Mouse (Mus musculus) neural tube, embryonic 15.5 days (tissue): Measurements from ENCODE around the gene Tada1. TPM values are rescaled to one million over a fixed set of nuclear protein-coding genes. Genes with fewer than 3 reads are reported as not detected.

Experiments
- ATAC-seq: fragments of 200-750 bp; cut with Nextera tagmentation; 2 replicates; pipeline ENCODE4 v1.8.0; 2017; ENCODE audit warnings: mild to moderate bottlenecking, moderate TSS enrichment, moderate library complexity; ENCODE audit not compliant: low FRiP score
- H3K27ac ChIP-seq: fragments of 300-500 bp; sonication (generic); replicated peaks from 2 replicates; pipeline ENCODE4 v1.5.1; 2015; ENCODE audit warnings: mild to moderate bottlenecking, inconsistent platforms
- H3K27me3 ChIP-seq: fragments of 300-500 bp; sonication (generic); replicated peaks from 2 replicates; pipeline ENCODE4 v1.6.1; 2015; ENCODE audit warnings: inconsistent platforms
- H3K36me3 ChIP-seq: fragments of 300-500 bp; sonication (generic); 2 replicates; pipeline ENCODE4 v1.6.1; 2015; ENCODE audit warnings: inconsistent platforms
- H3K4me1 ChIP-seq: fragments of 300-500 bp; sonication (generic); 2 replicates; pipeline ENCODE4 v1.6.1; 2015; ENCODE audit warnings: inconsistent platforms
- H3K4me2 ChIP-seq: fragments of 300-500 bp; sonication (generic); 2 replicates; pipeline ENCODE4 v1.6.1; 2015; ENCODE audit warnings: inconsistent platforms, mild to moderate bottlenecking, moderate library complexity
- H3K4me3 ChIP-seq: fragments of 300-500 bp; sonication (generic); replicated peaks from 2 replicates; pipeline ENCODE4 v1.5.1; 2015; ENCODE audit warnings: mild to moderate bottlenecking, inconsistent platforms
- H3K9ac ChIP-seq: fragments of 300-500 bp; sonication (generic); replicated peaks from 2 replicates; pipeline ENCODE4 v1.6.1; 2015; ENCODE audit warnings: mild to moderate bottlenecking, inconsistent platforms
- H3K9me3 ChIP-seq: fragments of 300-500 bp; sonication (generic); replicated peaks from 2 replicates; pipeline ENCODE4 v1.6.1; 2016; ENCODE audit warnings: inconsistent platforms
- WGBS: fragments of 180-500 bp; shearing (Covaris S2); methylation state at CpG from one replicate; pipeline ENCODE4 v1.1.7; 2015; ENCODE audit warnings: mixed read lengths; 5-methylcytosine and 5-hydroxymethylcytosine counted together
- polyA plus RNA-seq: library from polyadenylated mRNA; unstranded; fragments of >200 nt; fragmentation: Nextera tagmentation; extraction: Ambion mirVana; gene quantifications from 2 replicates; pipeline ENCODE4 v1.2.1, GENCODE M21; 2015

Gene Tada1
- polyA plus RNA-seq, 1 experiment from 2014 or later = 72.4 TPM

DNA sequence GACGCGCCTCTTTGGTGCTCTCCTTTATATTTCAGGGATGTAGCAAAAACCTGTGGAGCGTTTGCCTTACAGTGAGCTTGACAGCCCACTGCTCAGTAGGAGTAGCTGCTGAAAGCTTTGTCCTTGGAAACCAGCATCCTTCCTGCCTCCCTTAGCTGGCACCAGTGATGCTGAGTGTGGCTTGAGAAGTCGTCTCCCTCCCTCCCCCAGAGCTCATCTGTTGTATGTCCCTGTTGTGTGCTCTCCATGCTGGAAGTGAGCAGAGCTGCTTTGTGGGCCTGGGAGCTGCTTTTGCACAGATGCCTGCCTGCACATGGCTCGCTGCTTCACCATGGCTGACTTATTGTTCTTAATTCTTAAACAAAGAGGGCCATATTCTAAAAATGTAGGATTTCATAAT is 6.5 kb downstream of the Tada1 start:
- Histone ChIP-seq H3K4me2 (no peak overlapping the region), H3K27me3 (no peaks in the 10 kb centered on the region), H3K27ac (no peak overlapping the region), H3K9me3 (no peaks in the 10 kb centered on the region), H3K36me3 (peaks cover 75% of the 10 kb centered on the region), H3K9ac (no peak overlapping the region), H3K4me3 (no peak overlapping the region), H3K4me1 (peaks cover 16% of the 10 kb centered on the region)
- ATAC-seq = no peak
- WGBS = 86% methylated on average over 5 of the region's 5 CpGs

DNA sequence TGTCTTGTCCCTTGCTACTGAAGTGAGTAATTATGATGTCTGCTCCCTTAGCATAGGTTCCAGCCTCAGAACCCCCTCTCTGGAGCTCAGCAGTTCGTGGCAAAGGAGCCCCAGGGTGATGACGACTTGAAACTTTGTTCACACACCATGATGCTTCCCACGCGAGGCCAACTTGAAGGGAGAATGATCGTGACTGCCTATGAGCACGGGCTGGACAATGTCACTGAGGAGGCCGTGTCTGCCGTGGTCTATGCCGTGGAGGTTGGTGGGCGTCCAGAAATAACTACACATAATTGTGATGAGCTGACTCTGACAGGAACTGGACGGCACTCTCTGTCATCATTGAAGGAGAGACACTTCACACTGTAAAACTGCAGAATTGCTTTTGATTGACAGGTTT is 9.6 kb downstream of the Tada1 start:
- H3K4me2 ChIP-seq = no peak overlapping the region
- ATAC-seq = no peak
- peaks cover 93% of the 10 kb centered on the region for H3K36me3 ChIP-seq
- WGBS = 97% methylated on average over 11 of the region's 11 CpGs
- H3K9ac ChIP-seq = no peak overlapping the region
- no peaks in the 10 kb centered on the region for H3K9me3 ChIP-seq
- no peaks in the 10 kb centered on the region for H3K27me3 ChIP-seq
- no peak overlapping the region for H3K4me3 ChIP-seq
- H3K4me1 ChIP-seq = no peaks in the 10 kb centered on the region
- H3K27ac ChIP-seq = no peak overlapping the region

DNA sequence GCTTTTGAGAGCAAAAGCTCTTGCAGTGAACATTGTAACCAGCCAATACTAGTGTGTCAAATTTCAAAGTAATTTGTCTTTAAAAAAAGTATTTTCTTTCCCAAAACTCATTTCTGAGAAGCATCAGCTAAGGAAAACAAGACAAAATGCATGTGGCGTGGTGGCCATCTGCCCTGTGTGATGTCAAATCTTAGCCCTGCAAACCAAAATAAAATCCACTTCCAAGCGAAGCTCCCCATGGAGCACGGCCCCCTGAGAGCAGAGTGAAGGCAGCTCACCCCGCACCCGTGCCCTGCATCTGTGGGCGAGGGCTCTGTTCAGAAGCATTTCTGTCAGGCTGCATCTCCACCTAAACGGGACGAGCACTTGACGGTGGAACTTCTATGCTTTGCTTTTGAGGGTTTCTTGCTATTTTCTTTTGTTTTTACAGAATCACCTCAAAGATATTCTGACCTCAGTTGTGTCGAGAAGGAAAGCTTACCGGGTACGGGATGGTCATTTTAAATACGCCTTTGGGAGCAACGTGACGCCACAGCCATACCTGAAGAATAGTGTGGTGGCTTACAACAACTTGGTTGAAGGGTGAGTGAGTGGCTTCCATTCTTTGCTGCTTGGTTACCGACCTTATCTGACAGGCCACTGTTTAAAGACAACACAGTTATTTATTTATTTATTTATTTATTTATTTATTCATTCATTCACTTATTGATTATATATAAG is 10.7 kb downstream of the Tada1 start:
- Histone ChIP-seq H3K9me3 (no peaks in the 10 kb centered on the region), H3K4me3 (no peak overlapping the region), H3K27me3 (no peaks in the 10 kb centered on the region), H3K36me3 (peaks cover 93% of the 10 kb centered on the region), H3K4me2 (no peak overlapping the region), H3K9ac (no peak overlapping the region), H3K4me1 (no peaks in the 10 kb centered on the region), H3K27ac (no peak overlapping the region)
- no peak for ATAC-seq
- 91% methylated on average over 16 of the region's 16 CpGs for WGBS

DNA sequence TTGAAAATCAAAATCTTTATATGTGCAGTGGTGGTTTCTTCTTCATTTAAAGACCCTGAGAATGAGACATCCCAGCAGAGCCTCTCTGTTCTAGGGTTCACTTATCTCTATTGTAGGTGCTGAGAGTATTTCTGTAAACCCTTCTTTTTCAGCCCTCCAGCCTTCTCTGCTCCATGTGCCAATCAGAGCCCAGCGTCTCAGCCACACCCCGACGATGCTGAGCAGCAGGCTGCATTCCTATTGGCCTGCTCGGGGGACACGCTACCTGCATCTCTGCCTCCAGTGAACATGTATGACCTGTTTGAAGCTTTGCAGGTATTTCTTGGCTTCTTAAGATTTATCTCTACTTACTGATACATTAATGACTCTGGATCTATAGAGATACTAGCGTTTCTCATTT is 12.8 kb downstream of the Tada1 start:
- ATAC-seq = no peak
- Histone ChIP-seq H3K4me1 (no peaks in the 10 kb centered on the region), H3K36me3 (peaks cover 87% of the 10 kb centered on the region), H3K9ac (no peak overlapping the region), H3K9me3 (no peaks in the 10 kb centered on the region), H3K4me2 (no peak overlapping the region), H3K27ac (no peak overlapping the region), H3K4me3 (no peak overlapping the region), H3K27me3 (no peaks in the 10 kb centered on the region)
- WGBS = 91% methylated on average over 6 of the region's 6 CpGs

DNA sequence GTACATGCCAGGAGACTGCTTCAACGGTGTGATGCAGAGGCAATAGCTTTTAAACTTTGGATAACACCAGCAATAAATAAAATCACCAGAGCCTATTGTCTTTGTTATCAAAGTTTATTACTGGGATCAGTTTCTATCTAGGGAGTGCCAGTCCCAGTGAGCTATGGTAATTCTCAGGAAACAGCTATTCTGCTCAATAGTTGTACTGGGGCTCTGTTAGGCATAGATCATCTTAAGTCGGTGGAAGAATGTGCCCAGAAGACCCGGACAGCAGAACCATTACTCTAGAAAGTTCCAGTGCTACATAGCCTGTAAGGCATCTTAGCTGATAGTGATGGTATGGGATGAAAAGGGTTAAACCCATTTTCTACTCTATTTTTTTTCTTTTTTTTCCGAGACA is 15.9 kb downstream of the Tada1 start:
- WGBS = 62% methylated on average over 4 of the region's 4 CpGs
- Histone ChIP-seq H3K27ac (no peak overlapping the region), H3K4me1 (no peaks in the 10 kb centered on the region), H3K4me3 (no peak overlapping the region), H3K27me3 (no peaks in the 10 kb centered on the region), H3K9me3 (no peaks in the 10 kb centered on the region), H3K4me2 (no peak overlapping the region), H3K9ac (no peak overlapping the region), H3K36me3 (peaks cover 83% of the 10 kb centered on the region)
- ATAC-seq = no peak

DNA sequence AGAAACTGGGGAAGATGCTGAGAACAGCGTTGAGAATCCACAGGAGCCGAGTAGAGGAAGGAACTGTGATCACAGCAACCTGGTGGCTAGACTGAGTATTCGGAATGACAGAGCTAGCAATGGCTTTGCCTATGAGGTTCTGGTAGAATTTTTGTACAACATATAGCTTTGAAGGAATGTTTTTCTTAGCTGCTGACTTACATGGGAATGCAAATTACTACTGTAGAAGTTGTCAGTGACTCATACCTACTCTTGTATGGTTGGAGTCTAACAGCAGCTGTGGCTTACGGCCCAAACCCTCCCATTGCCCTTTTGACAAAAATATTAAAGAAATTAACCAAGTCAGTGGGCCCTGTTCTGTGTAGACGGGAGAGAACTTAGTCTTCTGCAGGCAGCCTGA is 16.8 kb downstream of the Tada1 start:
- 89% methylated on average over 5 of the region's 5 CpGs for WGBS
- Histone ChIP-seq H3K27ac (no peak overlapping the region), H3K4me1 (no peaks in the 10 kb centered on the region), H3K4me2 (no peak overlapping the region), H3K27me3 (no peaks in the 10 kb centered on the region), H3K36me3 (peaks cover 82% of the 10 kb centered on the region), H3K4me3 (no peak overlapping the region), H3K9ac (no peak overlapping the region), H3K9me3 (no peaks in the 10 kb centered on the region)
- no peak for ATAC-seq

DNA sequence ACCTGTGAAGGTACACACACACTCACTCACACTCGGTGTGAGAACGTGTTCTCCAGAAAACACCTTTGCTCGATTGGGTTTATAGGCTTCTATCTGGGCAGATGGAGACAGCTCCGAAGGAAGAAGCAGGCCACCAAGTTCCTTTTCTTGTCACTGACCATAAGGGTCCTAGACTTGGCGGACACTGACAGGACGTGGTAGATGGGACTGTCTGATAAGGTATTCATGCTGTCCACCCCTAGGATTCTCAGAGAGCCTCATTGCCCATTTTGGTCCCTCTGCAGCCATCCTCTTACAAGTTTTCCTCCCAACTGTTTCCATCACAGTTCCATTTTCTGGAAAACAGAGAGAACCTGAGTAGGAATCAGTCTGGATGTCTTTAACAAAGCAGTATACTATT is 17.5 kb downstream of the Tada1 start:
- no peak overlapping the region for H3K4me2 ChIP-seq
- peaks cover 80% of the 10 kb centered on the region for H3K36me3 ChIP-seq
- no peaks in the 10 kb centered on the region for H3K9me3 ChIP-seq
- H3K4me3 ChIP-seq = no peak overlapping the region
- H3K4me1 ChIP-seq = peaks cover 1% of the 10 kb centered on the region; the same call in 1 of the 2 replicates
- H3K27ac ChIP-seq = no peak overlapping the region
- ATAC-seq = no peak
- 95% methylated on average over 6 of the region's 6 CpGs for WGBS
- H3K27me3 ChIP-seq = no peaks in the 10 kb centered on the region
- no peak overlapping the region for H3K9ac ChIP-seq

DNA sequence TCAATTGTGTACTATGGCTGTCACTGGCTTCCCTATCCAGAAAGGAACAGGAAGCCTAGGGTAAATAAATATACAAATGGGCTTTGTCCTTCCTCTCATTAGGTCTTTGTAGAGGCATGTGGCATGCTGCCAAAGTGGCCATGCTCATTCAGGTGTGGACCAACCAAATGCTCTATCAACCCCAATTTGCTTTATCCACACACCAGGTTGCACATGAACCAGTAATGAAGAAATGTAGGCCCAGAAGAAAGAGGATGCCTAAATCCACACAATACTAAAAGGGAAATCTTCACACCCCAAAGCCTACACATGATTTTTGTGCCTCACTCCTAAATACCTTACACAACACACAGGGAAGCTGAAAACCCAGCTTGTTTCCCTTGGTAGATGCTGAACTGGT is 22.6 kb downstream of the Tada1 start:
- Histone ChIP-seq H3K9ac (no peak overlapping the region), H3K4me1 (peaks cover 8% of the 10 kb centered on the region; the same call in 1 of the 2 replicates), H3K4me3 (no peak overlapping the region), H3K4me2 (no peak overlapping the region), H3K27ac (no peak overlapping the region), H3K9me3 (no peaks in the 10 kb centered on the region), H3K27me3 (no peaks in the 10 kb centered on the region), H3K36me3 (peaks cover 79% of the 10 kb centered on the region)
- ATAC-seq = no peak

DNA sequence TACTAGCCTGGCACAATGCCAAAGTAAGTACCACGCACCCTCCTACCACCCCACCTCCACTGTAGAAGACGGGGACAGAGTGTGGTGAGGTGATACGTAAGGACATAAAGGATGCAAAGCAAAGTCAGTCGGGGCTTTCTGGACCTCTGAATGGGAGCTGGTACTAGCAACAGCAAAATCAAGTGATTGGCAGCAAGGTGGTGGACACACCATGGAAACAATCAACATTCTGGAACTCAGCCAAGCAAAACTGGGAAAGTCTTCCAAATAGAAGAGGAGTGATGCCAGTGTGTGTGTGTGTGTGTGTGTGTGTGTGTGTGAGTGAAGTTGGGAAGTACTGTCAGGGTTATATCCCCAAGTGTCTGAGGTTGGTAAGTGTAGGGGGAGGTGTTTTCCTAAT is 23.1 kb downstream of the Tada1 start:
- 81% methylated on average over 4 of the region's 4 CpGs for WGBS
- no peak for ATAC-seq
- Histone ChIP-seq H3K9me3 (no peaks in the 10 kb centered on the region), H3K4me1 (peaks cover 8% of the 10 kb centered on the region; the same call in 1 of the 2 replicates), H3K27ac (no peak overlapping the region), H3K4me2 (no peak overlapping the region), H3K27me3 (no peaks in the 10 kb centered on the region), H3K4me3 (no peak overlapping the region), H3K36me3 (peaks cover 82% of the 10 kb centered on the region), H3K9ac (no peak overlapping the region)

DNA sequence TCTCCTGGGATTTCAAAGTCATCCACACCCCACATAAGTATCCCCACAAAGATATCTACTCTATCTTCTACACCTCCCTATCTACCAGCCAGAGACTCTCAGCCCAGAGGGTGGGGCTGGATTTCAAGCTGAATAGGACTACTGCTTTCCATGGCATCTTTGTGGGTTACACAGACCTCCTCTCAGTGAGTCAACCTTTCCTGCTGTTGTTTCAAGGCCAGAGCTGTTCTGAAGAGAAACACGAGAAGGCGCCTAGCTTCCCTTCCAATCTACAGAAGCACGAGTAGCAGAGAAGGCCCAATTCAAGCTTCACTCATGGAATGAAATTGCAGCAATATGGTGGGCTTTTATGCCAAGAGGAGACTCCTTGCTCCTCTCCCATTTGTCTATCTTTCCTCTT is 24.9 kb downstream of the Tada1 start:
- H3K27ac ChIP-seq = no peak overlapping the region
- 98% methylated on average over 3 of the region's 3 CpGs for WGBS

DNA sequence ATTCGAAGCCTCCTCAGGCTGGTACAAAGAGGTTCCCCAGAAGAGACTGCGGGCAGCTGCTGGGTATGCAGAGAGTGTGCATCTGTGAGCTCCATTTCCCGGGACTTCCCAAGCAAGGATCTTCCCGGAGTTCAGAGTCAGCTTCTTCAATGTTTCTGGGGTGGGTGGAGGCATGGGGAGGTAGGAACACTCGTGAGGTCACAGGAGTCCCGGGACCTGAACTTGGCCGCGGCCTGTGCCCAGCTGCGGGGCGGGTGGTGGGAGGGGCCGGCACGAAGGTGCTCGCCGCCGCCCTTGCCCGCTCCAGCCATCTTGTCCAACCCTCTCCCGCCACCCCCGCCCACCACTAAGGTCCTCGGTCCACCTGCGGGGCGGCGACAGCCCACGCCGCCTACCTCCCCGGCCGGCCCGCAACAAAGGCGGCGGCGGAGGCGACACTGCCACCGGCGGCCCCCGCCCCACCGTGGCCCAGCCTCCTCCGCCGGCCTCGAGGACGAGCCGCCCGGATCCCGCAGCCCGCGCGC is 30.3 kb downstream of the Tada1 start:
- H3K36me3 ChIP-seq = peaks cover 33% of the 10 kb centered on the region
- peak overlapping the region; percentile 69 for H3K4me2 ChIP-seq
- ATAC-seq = peak; percentile 65
- WGBS = under 1% methylated on average over 38 of the region's 45 CpGs
- peak overlapping the region; percentile 88 for H3K27ac ChIP-seq
- peaks cover 19% of the 10 kb centered on the region for H3K4me1 ChIP-seq
- no peaks in the 10 kb centered on the region for H3K27me3 ChIP-seq
- no peaks in the 10 kb centered on the region for H3K9me3 ChIP-seq
- H3K9ac ChIP-seq = peak overlapping the region; percentile 91
- H3K4me3 ChIP-seq = peak overlapping the region; percentile 89

More for the DNA sequence above, 24.9 kb downstream of the Tada1 start:
- peaks cover 75% of the 10 kb centered on the region for H3K36me3 ChIP-seq
- no peak overlapping the region for H3K9ac ChIP-seq
- no peak for ATAC-seq
- H3K4me3 ChIP-seq = no peak overlapping the region
- H3K4me2 ChIP-seq = no peak overlapping the region
- peaks cover 18% of the 10 kb centered on the region for H3K4me1 ChIP-seq
- no peaks in the 10 kb centered on the region for H3K9me3 ChIP-seq
- H3K27me3 ChIP-seq = no peaks in the 10 kb centered on the region

DNA sequence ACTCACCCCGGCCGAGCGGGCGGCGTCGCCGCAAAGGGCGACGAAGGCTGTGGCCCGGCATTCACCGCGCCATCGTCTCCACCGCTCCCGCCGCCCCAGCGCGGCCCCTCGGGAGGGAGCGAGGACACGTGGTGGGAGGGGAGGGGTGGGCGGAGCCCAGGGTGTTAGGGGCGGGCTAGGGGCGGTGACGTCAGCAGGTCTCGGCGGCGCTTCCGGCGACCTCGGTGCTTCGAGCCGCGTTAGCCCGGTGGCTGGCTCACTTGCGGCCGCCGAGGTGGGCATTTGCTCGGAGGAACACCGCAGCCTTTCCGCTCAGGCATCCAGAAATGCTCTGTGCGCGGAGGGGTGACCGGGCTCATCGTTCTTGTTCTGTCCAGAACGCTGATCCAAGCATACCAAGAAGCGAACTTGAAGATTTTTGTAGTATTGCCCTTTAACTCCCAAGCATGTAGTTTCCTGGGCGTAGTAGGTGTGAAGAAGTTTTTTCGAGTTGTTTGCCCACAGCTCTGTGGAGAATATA is 30.9 kb downstream of the Tada1 start, which contains the start of gene Pogk:
Pogk (minus strand) TSS at position 163 of the 520 bp plus-strand sequence.
- H3K27me3 ChIP-seq = no peaks in the 10 kb centered on the region
- WGBS = 4% methylated on average over 44 of the region's 49 CpGs
- peaks cover 28% of the 10 kb centered on the region for H3K36me3 ChIP-seq
- peak; percentile 95 for ATAC-seq
- H3K9ac ChIP-seq = peak within 1 kb of the TSS; percentile 91
- peak within 1 kb of the TSS; percentile 89 for H3K4me3 ChIP-seq
- peak within 1 kb of the TSS; percentile 88 for H3K27ac ChIP-seq
- H3K4me2 ChIP-seq = peak within 1 kb of the TSS; percentile 69
- no peaks in the 10 kb centered on the region for H3K9me3 ChIP-seq
- peaks cover 19% of the 10 kb centered on the region for H3K4me1 ChIP-seq
